25 mouse cellular contexts compared by ENCODE assay signal in genomic region chr5:21211406-21211805, GRCm38 (mm10).
"Had no signal": no experiment of that assay in that cellular context is flagged by ENCODE, and none has a peak within 500 bp of the region (broad histone marks: within the 10 kb centered on the region; RNA-seq: fewer than 3 reads in every experiment).

No protein-coding gene starts in this region.

- DNase-seq: gastrocnemius, postnatal 10 days; gastrocnemius, postnatal 25 days; heart, adult 11 months; heart, adult 2 months; heart, postnatal 14 days; heart, postnatal 36 days; kidney, adult 11 months; kidney, adult 2 months; kidney, adult 9 months; kidney, postnatal 25 days; kidney, postnatal 4 days; left cerebral cortex, postnatal 4 days had no signal

- H3K27ac ChIP-seq: heart, adult 2 months; heart, embryonic 13.5 days; heart, embryonic 15.5 days; hindbrain, embryonic 13.5 days; hindbrain, embryonic 15.5 days; hindbrain, postnatal 0 days; kidney, embryonic 15.5 days; kidney, postnatal 0 days; layer of hippocampus, adult 2 months; left cerebral cortex, adult 2 months; limb, embryonic 13.5 days; limb, embryonic 15.5 days; liver, embryonic 12.5 days; liver, embryonic 14.5 days had no signal

- H3K4me3 ChIP-seq: heart, adult 2 months; heart, embryonic 13.5 days; heart, embryonic 15.5 days; hindbrain, embryonic 13.5 days; hindbrain, embryonic 15.5 days; kidney, embryonic 15.5 days; layer of hippocampus, adult 2 months; left cerebral cortex, adult 2 months; limb, embryonic 13.5 days; limb, embryonic 15.5 days; liver, embryonic 12.5 days had no signal
